ENCODE assay signal across 10 mouse cellular contexts in genomic region chr9:43719407-43719839, GRCm38 (mm10). TPM values are rescaled to one million over a fixed set of nuclear protein-coding genes. Genes with fewer than 3 reads are reported as not detected.
DNase-seq lines count a peak whose midpoint lies in the region; ATAC-seq and TF ChIP-seq lines count a peak whose summit lies in the region.
"Had no signal": no experiment of that assay in that cellular context is flagged by ENCODE, and none has a peak within 500 bp of the region (broad histone marks: within the 10 kb centered on the region; RNA-seq: fewer than 3 reads in every experiment).

No protein-coding gene starts in this region.

- peak; percentile 21 for DNase-seq in midbrain, embryonic 11.5 days (ENCODE audit: low spot score, missing footprints)
- DNase-seq in gonadal fat pad, adult 2 months (ENCODE audit: low read depth), result peak; percentile 45
- peak; percentile 34 to 65 for DNase-seq in layer of hippocampus, adult 2 months (ENCODE audit: low spot score in 2 of 2)
- DNase-seq in testis, postnatal 14 days (ENCODE audit: low spot score), result peak; percentile 32
- DNase-seq in thymus, adult 2 months, result no peak
- DNase-seq: cerebellum, postnatal 25 days; thymus, postnatal 36 days had no signal

- H3K36me3 ChIP-seq in midbrain, embryonic 11.5 days (ENCODE audit: control insufficient read depth, insufficient read depth, low read length), result no peaks in the 10 kb centered on the region
- H3K36me3 ChIP-seq in midbrain, embryonic 16.5 days (ENCODE audit: control insufficient read depth, insufficient read depth, low read length), result no peaks in the 10 kb centered on the region
- H3K36me3 ChIP-seq in thymus, adult 2 months (ENCODE audit: control insufficient read depth, insufficient read depth, low read length), result no peaks in the 10 kb centered on the region
- no peaks in the 10 kb centered on the region for H3K36me3 ChIP-seq in neural tube, embryonic 15.5 days
- H3K36me3 ChIP-seq: lung, embryonic 15.5 days had no signal

- no peak overlapping the region for H3K4me2 ChIP-seq in midbrain, embryonic 11.5 days
- H3K4me2 ChIP-seq in midbrain, embryonic 16.5 days (ENCODE audit: low read length), result no peak overlapping the region
- no peak overlapping the region for H3K4me2 ChIP-seq in neural tube, embryonic 15.5 days
- H3K4me2 ChIP-seq: lung, embryonic 15.5 days had no signal

- H3K4me3 ChIP-seq in midbrain, embryonic 11.5 days (ENCODE audit: low read depth, low read length), result no peak overlapping the region
- H3K4me3 ChIP-seq in midbrain, embryonic 16.5 days (ENCODE audit: low read depth, low read length), result no peak overlapping the region
- no peak overlapping the region for H3K4me3 ChIP-seq in layer of hippocampus, adult 2 months
- no peak overlapping the region for H3K4me3 ChIP-seq in thymus, adult 2 months (ENCODE audit: control insufficient read depth, insufficient read depth, low read length)
- H3K4me3 ChIP-seq in neural tube, embryonic 15.5 days (replicated peaks), result no peak overlapping the region
- H3K4me3 ChIP-seq: lung, embryonic 15.5 days had no signal

- no peaks in the 10 kb centered on the region for H3K4me1 ChIP-seq in midbrain, embryonic 11.5 days (ENCODE audit: control insufficient read depth, insufficient read depth, low read length)
- H3K4me1 ChIP-seq in midbrain, embryonic 16.5 days (ENCODE audit: control insufficient read depth, insufficient read depth, low read length), result no peaks in the 10 kb centered on the region; the same call in 1 of the 2 replicates
- no peaks in the 10 kb centered on the region for H3K4me1 ChIP-seq in thymus, adult 2 months (replicated peaks; ENCODE audit: control insufficient read depth, insufficient read depth, low read length)
- H3K4me1 ChIP-seq in neural tube, embryonic 15.5 days, result peaks cover 8% of the 10 kb centered on the region; the same call in 1 of the 2 replicates

- TF ChIP-seq POLR2A in thymus, adult 2 months (IDR thresholded peaks at IDR 0.05; ENCODE audit: control insufficient read depth, extremely low read depth, insufficient read depth, low read length, poor library complexity), result no peak

- no peaks in the 10 kb centered on the region for H3K9me3 ChIP-seq in midbrain, embryonic 11.5 days (ENCODE audit: control insufficient read depth, low read length)
- no peaks in the 10 kb centered on the region for H3K9me3 ChIP-seq in midbrain, embryonic 16.5 days (replicated peaks; ENCODE audit: control insufficient read depth, low read length, poor library complexity, severe bottlenecking)
- H3K9me3 ChIP-seq in neural tube, embryonic 15.5 days (replicated peaks), result no peaks in the 10 kb centered on the region
- H3K9me3 ChIP-seq: lung, embryonic 15.5 days had no signal

- H3K27ac ChIP-seq in midbrain, embryonic 11.5 days (ENCODE audit: low read depth, low read length), result no peak overlapping the region
- no peak overlapping the region for H3K27ac ChIP-seq in midbrain, embryonic 16.5 days (ENCODE audit: low read length)
- peak overlapping the region; percentile 51; the same call in 1 of the 2 replicates for H3K27ac ChIP-seq in layer of hippocampus, adult 2 months
- no peak overlapping the region for H3K27ac ChIP-seq in thymus, adult 2 months (ENCODE audit: control insufficient read depth, insufficient read depth, low read length)
- H3K27ac ChIP-seq in neural tube, embryonic 15.5 days (replicated peaks), result no peak overlapping the region
- H3K27ac ChIP-seq: lung, embryonic 15.5 days had no signal

- 79% methylated on average over 4 of the region's 4 CpGs for WGBS in midbrain, embryonic 11.5 days
- 71% methylated on average over 4 of the region's 4 CpGs for WGBS in midbrain, embryonic 16.5 days
- WGBS in thymus, adult 2 months, result 84% methylated on average over 4 of the region's 4 CpGs
- WGBS in neural tube, embryonic 15.5 days, result 77% methylated on average over 4 of the region's 4 CpGs

- H3K27me3 ChIP-seq in midbrain, embryonic 11.5 days (ENCODE audit: control insufficient read depth, insufficient read depth, low read length), result no peaks in the 10 kb centered on the region
- no peaks in the 10 kb centered on the region for H3K27me3 ChIP-seq in midbrain, embryonic 16.5 days (ENCODE audit: control insufficient read depth, insufficient read depth, low read depth, low read length)
- no peaks in the 10 kb centered on the region for H3K27me3 ChIP-seq in thymus, adult 2 months (ENCODE audit: control insufficient read depth, insufficient read depth, low read length)
- no peaks in the 10 kb centered on the region for H3K27me3 ChIP-seq in neural tube, embryonic 15.5 days (replicated peaks)
- H3K27me3 ChIP-seq: lung, embryonic 15.5 days had no signal

- H3K9ac ChIP-seq in midbrain, embryonic 11.5 days (ENCODE audit: low read length), result no peak overlapping the region
- no peak overlapping the region for H3K9ac ChIP-seq in midbrain, embryonic 16.5 days (ENCODE audit: low read depth, low read length)
- no peak overlapping the region for H3K9ac ChIP-seq in neural tube, embryonic 15.5 days (replicated peaks)
- H3K9ac ChIP-seq: lung, embryonic 15.5 days had no signal

- no peak for TF ChIP-seq CTCF in layer of hippocampus, adult 2 months (conservative IDR thresholded peaks at IDR 0.05)
- no peak for TF ChIP-seq CTCF in thymus, adult 2 months (IDR thresholded peaks at IDR 0.05; ENCODE audit: borderline replicate concordance, control insufficient read depth, extremely low read depth, insufficient read depth, low read length, poor library complexity)

- ATAC-seq in midbrain, embryonic 11.5 days (ENCODE audit: low FRiP score), result no peak
- no peak for ATAC-seq in midbrain, embryonic 16.5 days
- ATAC-seq in neural tube, embryonic 15.5 days (ENCODE audit: low FRiP score), result no peak

RNA-seq across cellular contexts. Expression of gene Nectin1, which starts 24.4 kb away (rescaled TPM):
- polyA plus RNA-seq in midbrain, embryonic 11.5 days (2014; fragmentation: Nextera tagmentation; extraction: Ambion mirVana), result 6.9 and 8.3 TPM in 2 replicates
- 13.2 and 13.4 TPM in 2 replicates for polyA plus RNA-seq in midbrain, embryonic 16.5 days (2015; fragmentation: Nextera tagmentation; extraction: Ambion mirVana)
- 6.7 and 10.8 TPM in 2 replicates for polyA plus RNA-seq in gonadal fat pad, adult 2 months (2012; rRNA removed)
- total RNA-seq in layer of hippocampus, adult 2 months (2021), result 10 to 100 TPM; 67.2 to 72.6 TPM
- polyA plus RNA-seq in thymus, adult 2 months (2012; rRNA removed), result 23.3 and 28.9 TPM in 2 replicates
- polyA plus RNA-seq in neural tube, embryonic 15.5 days (2015; fragmentation: Nextera tagmentation; extraction: Ambion mirVana), result 14.0 and 14.9 TPM in 2 replicates
